Mouse (Mus musculus) hindbrain, embryonic 15.5 days (tissue): Measurements from ENCODE around the gene Uvrag. TPM values are rescaled to one million over a fixed set of nuclear protein-coding genes. Genes with fewer than 3 reads are reported as not detected.

Experiments used
- ATAC-seq: fragments of 200-750 bp; cut with Nextera tagmentation; 2 replicates; pipeline ENCODE4 v1.8.0; 2017; ENCODE audit warnings: low read depth, moderate number of reproducible peaks, moderate TSS enrichment; ENCODE audit not compliant: low FRiP score
- H3K27ac ChIP-seq: fragments of 300-500 bp; sonication (generic); replicated peaks from 2 replicates; pipeline ENCODE4 v1.5.1; 2015; ENCODE audit warnings: mild to moderate bottlenecking, inconsistent platforms
- H3K27me3 ChIP-seq: fragments of 300-500 bp; sonication (generic); 2 replicates; pipeline ENCODE4 v1.6.1; 2015; ENCODE audit warnings: control low read depth, inconsistent platforms
- H3K36me3 ChIP-seq: fragments of 300-500 bp; sonication (generic); 2 replicates; pipeline ENCODE4 v1.6.1; 2015; ENCODE audit warnings: control low read depth, inconsistent platforms
- H3K4me1 ChIP-seq: fragments of 300-500 bp; sonication (generic); replicated peaks from 2 replicates; pipeline ENCODE4 v1.6.1; 2015; ENCODE audit warnings: control low read depth, inconsistent platforms
- H3K4me2 ChIP-seq: fragments of 300-500 bp; sonication (generic); 2 replicates; pipeline ENCODE4 v1.6.1; 2015; ENCODE audit warnings: moderate library complexity, mild to moderate bottlenecking, inconsistent platforms
- H3K4me3 ChIP-seq: fragments of 300-500 bp; sonication (generic); 2 replicates; pipeline ENCODE4 v1.5.1; 2015; ENCODE audit warnings: mild to moderate bottlenecking, inconsistent platforms
- H3K9ac ChIP-seq: fragments of 300-500 bp; sonication (generic); 2 replicates; pipeline ENCODE4 v1.6.1; 2015; ENCODE audit warnings: inconsistent platforms
- H3K9me3 ChIP-seq: fragments of 300-500 bp; sonication (generic); 2 replicates; pipeline ENCODE4 v1.6.1; 2016; ENCODE audit warnings: control low read depth, inconsistent platforms
- WGBS: fragments of 180-500 bp; shearing (Covaris S2); methylation state at CpG from one replicate; pipeline ENCODE4 v1.1.7; 2015; 5-methylcytosine and 5-hydroxymethylcytosine counted together
- polyA plus RNA-seq: library from polyadenylated mRNA; unstranded; fragments of >200 nt; fragmentation: Nextera tagmentation; extraction: Ambion mirVana; gene quantifications from 2 replicates; pipeline ENCODE4 v1.2.1, GENCODE M21; 2015

Gene Uvrag
- polyA plus RNA-seq, 1 experiment from 2014 or later, result 16.8 TPM

- WGBS, result 51% methylated on average over 6 of the region's 6 CpGs
- Histone ChIP-seq H3K9me3 (no peaks in the 10 kb centered on the region), H3K4me1 (peaks cover 9% of the 10 kb centered on the region), H3K4me2 (no peak overlapping the region), H3K9ac (no peak overlapping the region), H3K27me3 (no peaks in the 10 kb centered on the region), H3K4me3 (no peak overlapping the region), H3K36me3 (no peaks in the 10 kb centered on the region), H3K27ac (no peak overlapping the region)
- ATAC-seq, result no peak
Observed at GRCm38 (mm10) chr7:99045525-99045924, 95.4 kb downstream of the Uvrag start.

- H3K36me3 ChIP-seq, result no peaks in the 10 kb centered on the region
- WGBS, result 66% methylated on average over 7 of the region's 7 CpGs
- no peak overlapping the region for H3K27ac ChIP-seq
- no peaks in the 10 kb centered on the region for H3K27me3 ChIP-seq
- H3K4me3 ChIP-seq, result no peak overlapping the region
- H3K9me3 ChIP-seq, result no peaks in the 10 kb centered on the region
- H3K9ac ChIP-seq, result no peak overlapping the region
- no peak for ATAC-seq
- H3K4me2 ChIP-seq, result no peak overlapping the region
- peaks cover 9% of the 10 kb centered on the region for H3K4me1 ChIP-seq
Observed at GRCm38 (mm10) chr7:99043923-99044322, 97.0 kb downstream of the Uvrag start.

GRCm38 (mm10) chr7:99043322-99043721 lies 97.6 kb downstream of the Uvrag start:
- H3K9ac ChIP-seq, result no peak overlapping the region
- no peaks in the 10 kb centered on the region for H3K36me3 ChIP-seq
- no peaks in the 10 kb centered on the region for H3K9me3 ChIP-seq
- H3K4me2 ChIP-seq, result no peak overlapping the region
- no peaks in the 10 kb centered on the region for H3K27me3 ChIP-seq
- H3K27ac ChIP-seq, result no peak overlapping the region
- no peak overlapping the region for H3K4me3 ChIP-seq
- no peak for ATAC-seq
- H3K4me1 ChIP-seq, result peaks cover 9% of the 10 kb centered on the region
- WGBS, result 93% methylated on average over 3 of the region's 3 CpGs

- WGBS, result 70% methylated on average over 9 of the region's 9 CpGs
- ATAC-seq, result no peak
- H3K27me3 ChIP-seq, result no peaks in the 10 kb centered on the region
Observed at GRCm38 (mm10) chr7:99041818-99042217, 99.1 kb downstream of the Uvrag start.

GRCm38 (mm10) chr7:99039912-99040311 lies 101.0 kb downstream of the Uvrag start:
- no peak overlapping the region for H3K4me3 ChIP-seq
- no peak overlapping the region for H3K4me2 ChIP-seq
- no peaks in the 10 kb centered on the region for H3K9me3 ChIP-seq
- H3K36me3 ChIP-seq, result no peaks in the 10 kb centered on the region
- WGBS, result 91% methylated on average over 8 of the region's 8 CpGs
- no peaks in the 10 kb centered on the region for H3K4me1 ChIP-seq
- no peak for ATAC-seq
- no peak overlapping the region for H3K9ac ChIP-seq
- no peaks in the 10 kb centered on the region for H3K27me3 ChIP-seq
- no peak overlapping the region for H3K27ac ChIP-seq

More at GRCm38 (mm10) chr7:99041818-99042217, 99.1 kb downstream of the Uvrag start:
- Histone ChIP-seq H3K4me2 (no peak overlapping the region), H3K27ac (no peak overlapping the region), H3K9ac (no peak overlapping the region), H3K4me1 (peaks cover 6% of the 10 kb centered on the region; the same call in 1 of the 2 replicates), H3K36me3 (no peaks in the 10 kb centered on the region), H3K4me3 (no peak overlapping the region), H3K9me3 (no peaks in the 10 kb centered on the region)

- H3K36me3 ChIP-seq, result no peaks in the 10 kb centered on the region
Observed at GRCm38 (mm10) chr7:99036284-99036683, 104.7 kb downstream of the Uvrag start.

GRCm38 (mm10) chr7:99034909-99035308 lies 106.0 kb downstream of the Uvrag start:
- H3K4me2 ChIP-seq, result no peak overlapping the region
- no peak overlapping the region for H3K27ac ChIP-seq
- H3K9me3 ChIP-seq, result no peaks in the 10 kb centered on the region
- ATAC-seq, result no peak
- no peak overlapping the region for H3K4me3 ChIP-seq
- H3K9ac ChIP-seq, result no peak overlapping the region
- WGBS, result 92% methylated on average over 2 of the region's 2 CpGs
- H3K36me3 ChIP-seq, result no peaks in the 10 kb centered on the region
- no peaks in the 10 kb centered on the region for H3K4me1 ChIP-seq
- no peaks in the 10 kb centered on the region for H3K27me3 ChIP-seq

More at GRCm38 (mm10) chr7:99036284-99036683, 104.7 kb downstream of the Uvrag start:
- Histone ChIP-seq H3K4me3 (no peak overlapping the region), H3K27me3 (no peaks in the 10 kb centered on the region), H3K4me1 (no peaks in the 10 kb centered on the region), H3K9me3 (no peaks in the 10 kb centered on the region), H3K27ac (no peak overlapping the region), H3K9ac (no peak overlapping the region), H3K4me2 (no peak overlapping the region)
- 94% methylated on average over 8 of the region's 8 CpGs for WGBS
- ATAC-seq, result no peak

GRCm38 (mm10) chr7:99033838-99034237 lies 107.1 kb downstream of the Uvrag start:
- Histone ChIP-seq H3K4me3 (no peak overlapping the region), H3K9ac (no peak overlapping the region), H3K27ac (no peak overlapping the region), H3K4me1 (no peaks in the 10 kb centered on the region), H3K4me2 (no peak overlapping the region), H3K27me3 (no peaks in the 10 kb centered on the region), H3K36me3 (no peaks in the 10 kb centered on the region), H3K9me3 (no peaks in the 10 kb centered on the region)
- no peak for ATAC-seq
- WGBS, result 90% methylated on average over 5 of the region's 5 CpGs

- no peaks in the 10 kb centered on the region for H3K36me3 ChIP-seq
- no peaks in the 10 kb centered on the region for H3K9me3 ChIP-seq
- no peak overlapping the region for H3K9ac ChIP-seq
- 96% methylated on average over 3 of the region's 3 CpGs for WGBS
- H3K27ac ChIP-seq, result no peak overlapping the region
- no peak for ATAC-seq
- H3K4me2 ChIP-seq, result no peak overlapping the region
- no peaks in the 10 kb centered on the region for H3K27me3 ChIP-seq
- no peak overlapping the region for H3K4me3 ChIP-seq
- no peaks in the 10 kb centered on the region for H3K4me1 ChIP-seq
Observed at GRCm38 (mm10) chr7:99033314-99033713, 107.6 kb downstream of the Uvrag start.

- Histone ChIP-seq H3K4me1 (no peaks in the 10 kb centered on the region), H3K36me3 (no peaks in the 10 kb centered on the region), H3K27ac (no peak overlapping the region), H3K9ac (no peak overlapping the region), H3K4me2 (no peak overlapping the region), H3K4me3 (no peak overlapping the region), H3K9me3 (no peaks in the 10 kb centered on the region), H3K27me3 (no peaks in the 10 kb centered on the region)
- ATAC-seq, result no peak
- WGBS, result 93% methylated on average over 8 of the region's 8 CpGs
Observed at GRCm38 (mm10) chr7:99032051-99032450, 108.9 kb downstream of the Uvrag start.

GRCm38 (mm10) chr7:99028108-99028507 lies 112.8 kb downstream of the Uvrag start:
- Histone ChIP-seq H3K4me3 (no peak overlapping the region), H3K4me1 (no peaks in the 10 kb centered on the region), H3K27ac (no peak overlapping the region), H3K36me3 (no peaks in the 10 kb centered on the region), H3K4me2 (no peak overlapping the region), H3K9ac (no peak overlapping the region), H3K9me3 (no peaks in the 10 kb centered on the region), H3K27me3 (no peaks in the 10 kb centered on the region)
- ATAC-seq, result no peak
- 90% methylated on average over 7 of the region's 7 CpGs for WGBS

- Histone ChIP-seq H3K4me3 (no peak overlapping the region), H3K4me1 (no peaks in the 10 kb centered on the region), H3K36me3 (no peaks in the 10 kb centered on the region), H3K27ac (no peak overlapping the region), H3K27me3 (no peaks in the 10 kb centered on the region), H3K4me2 (no peak overlapping the region), H3K9ac (no peak overlapping the region), H3K9me3 (no peaks in the 10 kb centered on the region)
- ATAC-seq, result no peak
- 85% methylated on average over 5 of the region's 5 CpGs for WGBS
Observed at GRCm38 (mm10) chr7:99027185-99027584, 113.8 kb downstream of the Uvrag start.

- ATAC-seq, result no peak
- WGBS, result 91% methylated on average over 10 of the region's 10 CpGs
Observed at GRCm38 (mm10) chr7:99025989-99026388, 115.0 kb downstream of the Uvrag start.

More at GRCm38 (mm10) chr7:99025989-99026388, 115.0 kb downstream of the Uvrag start:
- no peaks in the 10 kb centered on the region for H3K4me1 ChIP-seq
- H3K36me3 ChIP-seq, result no peaks in the 10 kb centered on the region
- no peak overlapping the region for H3K9ac ChIP-seq
- no peaks in the 10 kb centered on the region for H3K9me3 ChIP-seq
- H3K4me2 ChIP-seq, result no peak overlapping the region
- H3K4me3 ChIP-seq, result no peak overlapping the region
- H3K27me3 ChIP-seq, result no peaks in the 10 kb centered on the region
- no peak overlapping the region for H3K27ac ChIP-seq
